Mouse (Mus musculus) hindlimb bud, embryonic 11.5 days (tissue): Measurements from ENCODE around the gene Prkca.

Experiments used
- DNase-seq: peaks from one replicate; pipeline ENCODE4 v3.0.0-alpha.2; 2012; ENCODE audit warnings: low read depth, low spot score; ENCODE audit errors: extremely low spot score

The Prkca gene

DNA sequence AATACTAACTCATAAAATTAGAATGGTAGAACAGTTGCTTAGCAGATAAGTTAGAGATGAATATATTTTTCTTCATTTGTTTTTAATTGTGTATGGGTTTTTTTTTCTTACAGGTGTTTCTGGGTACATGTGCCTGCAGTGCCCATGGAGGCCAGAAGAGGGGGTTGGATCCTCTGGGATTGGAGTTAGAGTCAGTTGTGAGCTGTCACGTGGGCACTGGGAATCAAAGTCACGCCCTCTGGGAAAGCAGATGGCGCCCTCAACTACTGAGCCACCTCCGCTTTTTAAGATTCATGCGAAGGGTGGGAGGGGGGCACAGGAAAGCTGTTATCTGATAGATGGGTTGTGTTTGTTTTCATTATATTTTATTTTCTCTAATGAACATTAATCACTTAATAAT is 131.1 kb downstream of the Prkca start:
- DNase-seq = no peak

DNA sequence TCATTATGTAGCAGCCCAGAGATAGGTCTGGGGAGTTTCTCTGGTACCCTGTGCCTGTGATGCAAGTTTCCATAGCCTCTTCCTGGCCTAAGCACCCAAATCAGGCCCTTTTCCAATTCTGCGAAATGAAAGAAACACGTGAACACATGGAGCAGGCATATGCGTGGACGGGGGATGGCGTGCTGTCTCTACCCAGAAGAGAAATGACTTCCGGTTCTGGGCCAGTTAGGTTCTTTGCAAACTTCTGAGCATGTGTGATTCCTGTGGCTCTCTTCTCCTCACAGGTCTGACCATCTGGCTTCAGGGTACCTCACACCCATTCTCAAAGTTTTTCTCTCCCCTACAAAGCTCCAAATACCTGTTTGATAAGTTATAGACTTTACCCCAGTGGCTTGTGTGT is 131.7 kb downstream of the Prkca start:
- DNase-seq = no peak

DNA sequence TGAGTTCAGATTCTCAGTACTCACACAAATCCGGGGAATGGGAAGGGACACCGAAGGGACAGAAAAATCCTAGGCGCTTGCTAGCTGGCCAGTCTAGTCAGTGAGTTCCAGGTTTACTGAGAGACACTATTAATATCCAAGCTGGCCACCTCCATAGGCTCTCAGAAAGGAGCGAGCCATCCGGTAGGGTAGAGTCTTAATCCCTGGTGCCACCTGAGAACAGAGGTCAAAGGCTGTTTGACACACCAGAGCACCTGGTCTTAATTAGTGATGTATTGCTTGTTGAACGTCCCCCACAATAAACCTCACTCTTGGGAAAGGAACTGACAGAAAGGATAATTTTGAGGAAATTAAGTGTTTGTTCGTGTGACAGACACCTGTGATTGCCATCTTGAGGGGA is 133.0 kb downstream of the Prkca start:
- peak; percentile 26 for DNase-seq

DNA sequence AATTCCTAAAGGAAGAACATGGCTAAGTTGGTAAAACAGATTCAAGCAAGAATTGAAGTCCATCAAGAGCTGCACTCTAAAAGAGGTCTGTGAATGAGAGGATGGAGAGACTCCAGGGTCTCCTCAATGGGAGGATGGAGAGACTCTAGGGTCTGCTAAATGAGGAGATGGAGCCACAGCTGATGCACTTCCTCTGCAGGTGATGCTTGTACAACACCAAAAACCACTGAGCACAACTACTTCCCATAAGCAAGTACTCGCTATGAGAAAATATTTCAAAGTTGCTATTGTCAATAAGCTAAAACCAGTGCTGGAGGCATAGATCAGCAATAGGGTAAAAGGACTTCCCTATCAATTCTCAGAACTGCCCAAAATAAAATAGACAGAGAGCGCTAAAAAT is 137.1 kb downstream of the Prkca start:
- DNase-seq = no peak

DNA sequence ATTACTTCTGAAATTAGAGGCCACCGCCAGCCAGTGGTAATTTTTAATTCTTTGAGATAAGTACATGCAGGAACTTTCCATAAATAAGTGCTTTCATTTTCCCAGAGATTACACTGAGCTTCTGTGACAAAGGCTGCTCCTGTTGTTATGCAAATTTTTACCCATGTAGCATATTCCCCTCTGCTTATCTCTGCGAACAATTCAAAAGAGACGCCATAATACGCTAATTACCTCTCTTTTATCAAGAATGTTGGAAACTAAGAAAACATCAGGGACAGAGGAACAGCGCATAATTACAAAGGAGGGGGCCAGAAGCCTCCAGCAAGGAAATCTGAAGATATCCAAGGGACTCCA is 138.9 kb downstream of the Prkca start:
- no peak for DNase-seq

DNA sequence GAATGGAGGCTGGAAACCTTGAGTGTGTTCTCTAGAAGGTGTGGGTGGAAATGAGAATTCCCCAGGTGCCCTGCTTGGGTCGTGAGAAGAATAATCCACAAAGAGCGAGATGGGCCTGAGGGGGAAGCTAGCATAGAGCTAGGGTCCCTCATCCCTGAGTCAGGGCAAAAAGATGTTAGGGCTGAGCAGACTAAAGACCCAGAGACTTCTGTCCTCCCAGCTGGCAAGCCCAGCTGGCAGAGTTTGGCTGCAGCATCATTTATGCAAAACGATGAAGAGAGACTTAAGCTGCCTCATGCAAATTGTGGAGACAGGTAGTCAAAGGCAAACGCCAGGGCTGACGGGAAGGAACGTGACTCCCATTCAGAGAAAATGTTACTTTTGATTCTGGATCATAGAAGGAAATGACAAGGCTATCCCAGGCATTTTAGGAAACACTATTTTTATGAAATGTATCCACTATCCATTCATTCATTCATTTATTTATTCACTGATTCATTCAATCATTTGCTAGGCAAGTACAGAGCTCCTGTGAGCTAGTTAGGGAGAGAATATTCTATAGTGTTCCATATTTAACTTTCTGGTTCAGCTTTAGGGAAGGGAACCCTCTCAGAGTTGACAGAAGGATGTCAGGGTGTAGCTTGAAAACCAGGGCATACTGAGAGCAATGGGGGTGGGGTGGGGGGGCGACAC is 139.4 kb downstream of the Prkca start:
- DNase-seq = no peak

DNA sequence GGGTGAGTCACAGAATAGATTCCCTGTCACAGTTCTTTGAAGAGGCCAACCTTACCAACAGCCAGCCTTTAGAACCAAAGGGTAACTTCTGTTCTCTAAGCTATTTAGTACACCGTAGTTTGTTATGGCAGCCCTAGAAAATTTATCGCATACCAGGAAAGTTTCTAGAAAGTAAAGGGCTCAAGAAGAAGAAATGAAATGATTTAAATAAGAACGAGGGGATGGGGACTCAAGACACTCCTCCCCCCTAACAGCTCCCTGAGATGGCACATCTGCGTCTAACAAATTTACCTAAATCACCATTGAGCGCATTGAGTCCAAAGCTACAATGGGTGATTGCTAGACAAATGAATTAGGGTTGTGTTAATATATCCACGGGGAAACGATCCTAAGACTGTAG is 140.9 kb downstream of the Prkca start:
- no peak for DNase-seq

DNA sequence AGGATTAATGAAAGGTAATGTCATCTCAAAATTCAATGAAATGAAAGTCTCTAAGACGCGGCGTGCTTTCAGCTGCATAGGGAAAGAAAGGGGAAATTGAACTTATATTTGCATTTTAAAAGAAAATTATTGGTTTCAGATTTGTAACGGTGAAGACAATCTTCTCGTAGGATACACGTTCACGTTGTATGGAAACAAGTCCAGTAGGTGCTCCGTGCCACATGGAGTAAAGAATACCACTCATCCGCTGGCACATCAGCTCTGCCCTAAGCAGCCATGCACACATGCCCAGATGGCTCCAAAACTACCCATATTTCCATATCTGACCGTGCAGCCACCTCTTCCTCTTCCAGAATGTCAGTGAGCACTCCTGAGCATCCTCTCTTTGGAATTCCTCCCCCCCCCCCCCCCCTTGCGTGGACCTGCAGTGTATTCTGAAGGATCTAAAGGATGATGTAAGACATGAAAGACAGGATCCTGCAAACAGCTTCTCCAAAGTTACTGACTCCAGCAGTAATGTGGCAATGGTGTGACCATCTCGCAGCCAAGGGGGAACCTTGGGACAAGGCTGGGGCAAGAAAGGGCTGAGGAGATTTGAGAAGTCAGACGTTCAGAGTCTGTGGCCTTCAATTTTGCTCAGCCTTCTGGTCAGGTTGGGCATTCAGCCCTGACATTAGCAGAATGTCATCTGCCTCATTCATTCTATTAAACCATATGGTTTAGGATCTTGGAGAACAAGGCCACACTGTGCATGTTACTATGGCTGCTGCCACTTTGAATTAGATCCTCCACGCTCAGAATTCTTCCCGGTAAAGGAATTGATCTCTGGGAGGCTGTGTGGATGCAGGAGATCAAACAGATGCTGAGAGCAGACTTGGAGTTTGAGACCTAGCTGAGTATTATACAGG is 142.8 kb downstream of the Prkca start:
- DNase-seq = no peak

DNA sequence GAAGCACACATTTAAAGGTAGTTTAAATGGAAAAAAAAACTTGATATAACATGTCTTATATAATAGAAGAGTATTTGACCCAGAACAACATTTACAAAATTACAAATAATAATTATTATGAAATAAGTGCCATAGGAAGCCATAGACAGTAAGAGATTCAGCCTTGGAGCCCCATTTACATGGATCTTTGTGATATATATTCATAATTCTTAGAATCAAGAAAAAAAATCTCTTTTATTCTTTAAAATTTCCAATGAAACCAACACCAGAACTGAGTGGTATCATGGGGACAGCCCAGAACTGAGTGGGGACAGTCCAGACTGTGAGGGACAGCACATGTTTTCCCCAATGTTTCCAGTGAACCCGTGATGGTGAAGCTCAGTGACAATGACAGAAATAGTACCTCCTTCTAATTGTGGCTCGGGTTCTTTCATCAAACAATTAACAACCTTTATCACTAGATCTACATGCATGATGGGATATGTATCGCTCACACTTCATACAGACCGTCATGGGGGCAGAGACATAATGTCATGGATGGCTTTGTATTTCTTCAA is 144.2 kb downstream of the Prkca start:
- no peak for DNase-seq

DNA sequence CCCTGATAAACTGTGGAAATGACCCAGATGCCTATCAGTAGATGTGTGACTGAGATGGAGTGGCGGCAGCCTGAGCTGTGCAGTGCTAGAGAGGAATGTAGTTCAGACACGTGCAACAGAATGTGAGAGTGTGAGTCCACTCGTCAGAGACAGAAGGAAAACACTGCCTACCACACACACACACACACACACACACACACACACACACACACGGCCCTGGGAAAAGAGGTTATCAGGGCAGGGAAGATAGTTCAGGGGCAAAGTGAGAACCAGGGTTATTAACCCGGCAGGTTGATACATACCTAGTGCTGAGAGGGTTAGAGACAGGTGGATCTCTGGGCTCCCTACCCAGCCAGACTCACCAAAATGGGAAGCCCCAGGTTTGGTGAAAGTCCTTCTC is 145.1 kb downstream of the Prkca start:
- DNase-seq = no peak

DNA sequence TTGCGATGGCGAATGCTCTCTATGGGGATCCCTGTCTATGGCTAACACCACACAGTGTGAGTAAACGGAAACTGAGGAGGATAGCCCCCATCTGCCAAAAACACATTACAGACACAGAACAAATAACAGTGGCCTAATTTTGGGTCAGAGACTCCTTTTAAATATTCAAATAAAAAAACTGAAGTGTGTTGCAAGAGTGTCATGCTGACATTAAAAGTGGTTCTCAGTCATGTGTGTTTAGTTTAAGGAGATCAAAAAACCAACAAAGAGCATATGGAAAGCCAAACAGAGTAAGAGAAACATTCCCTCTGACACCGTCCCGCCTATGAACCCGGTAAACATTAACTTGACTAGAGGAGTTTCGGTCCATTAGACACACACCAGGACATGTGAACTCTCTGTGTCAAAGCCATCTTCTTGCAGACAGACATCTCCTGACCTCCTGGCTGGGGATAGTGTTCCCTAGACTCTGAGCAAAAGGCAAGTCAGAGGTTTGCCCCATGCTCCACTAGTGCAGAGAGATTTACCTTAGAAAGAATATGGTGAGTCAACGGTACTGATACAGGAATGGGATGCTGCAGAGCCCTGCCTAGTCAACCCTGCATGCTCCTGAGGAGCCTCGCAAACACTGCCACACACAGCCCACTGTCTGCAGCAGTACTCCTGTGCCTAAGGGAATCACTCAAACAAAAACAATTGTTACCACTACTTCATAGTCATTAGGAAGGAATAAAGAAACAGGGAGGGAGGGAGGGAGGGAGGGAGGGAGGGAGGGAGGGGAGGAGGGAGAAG is 146.1 kb downstream of the Prkca start:
- no peak for DNase-seq

DNA sequence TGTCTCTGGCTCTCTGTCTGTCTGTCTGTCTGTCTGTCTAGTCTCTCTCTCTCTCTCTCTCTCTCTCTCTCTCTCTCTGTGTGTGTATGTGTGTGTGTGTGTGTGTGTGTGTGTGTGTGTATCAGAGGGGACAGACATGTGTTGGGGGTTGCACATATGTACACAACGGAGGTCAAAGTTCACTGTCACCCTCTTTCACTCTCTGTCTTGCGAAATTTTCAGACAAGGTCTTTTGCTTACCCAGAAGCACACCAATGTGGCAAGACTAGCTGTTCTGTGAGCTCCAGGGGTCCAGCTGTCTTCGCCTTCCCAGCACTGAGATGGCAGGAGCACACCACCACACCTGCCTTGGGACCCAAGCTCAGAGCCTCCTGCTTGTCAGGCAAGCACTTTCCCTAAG is 146.9 kb downstream of the Prkca start:
- DNase-seq = no peak

DNA sequence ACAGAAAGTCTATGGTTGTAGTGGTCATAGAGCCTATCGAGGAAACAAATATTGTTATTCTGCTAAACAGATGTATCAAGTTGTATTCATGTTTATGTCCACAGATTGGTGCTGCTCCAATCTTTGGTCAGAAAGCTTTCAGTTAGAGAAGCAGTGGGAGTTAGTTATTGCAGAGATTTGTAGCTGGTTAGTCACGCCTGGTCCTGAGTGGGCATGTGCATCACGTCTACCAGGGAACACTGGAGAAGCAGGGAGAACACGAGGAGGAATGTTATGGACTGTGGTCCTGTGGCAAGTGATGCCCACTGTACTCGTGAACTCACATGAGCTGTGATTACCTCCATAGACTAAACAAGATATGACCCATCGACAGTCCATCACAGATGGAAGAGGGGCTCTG is 153.4 kb downstream of the Prkca start:
- DNase-seq = no peak

DNA sequence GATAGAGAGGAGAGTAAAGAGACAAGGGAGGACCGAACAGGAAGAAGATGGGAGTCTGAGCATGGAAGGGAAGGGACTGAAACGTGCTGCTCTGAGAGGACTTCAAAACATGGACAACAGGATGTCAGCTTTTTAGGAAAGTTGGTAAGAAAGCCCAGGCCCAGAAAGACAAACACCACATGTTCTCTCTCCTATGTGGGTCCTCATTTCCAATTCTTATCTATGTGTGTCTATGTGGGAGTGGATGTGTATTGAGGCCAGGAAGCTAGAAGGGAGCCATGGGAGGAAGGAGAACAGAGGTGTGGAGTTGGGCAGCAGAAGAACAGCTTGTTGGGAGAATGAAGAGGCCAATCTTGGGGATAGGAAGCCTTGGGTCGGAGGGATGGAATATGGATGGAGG is 154.4 kb downstream of the Prkca start:
- no peak for DNase-seq

DNA sequence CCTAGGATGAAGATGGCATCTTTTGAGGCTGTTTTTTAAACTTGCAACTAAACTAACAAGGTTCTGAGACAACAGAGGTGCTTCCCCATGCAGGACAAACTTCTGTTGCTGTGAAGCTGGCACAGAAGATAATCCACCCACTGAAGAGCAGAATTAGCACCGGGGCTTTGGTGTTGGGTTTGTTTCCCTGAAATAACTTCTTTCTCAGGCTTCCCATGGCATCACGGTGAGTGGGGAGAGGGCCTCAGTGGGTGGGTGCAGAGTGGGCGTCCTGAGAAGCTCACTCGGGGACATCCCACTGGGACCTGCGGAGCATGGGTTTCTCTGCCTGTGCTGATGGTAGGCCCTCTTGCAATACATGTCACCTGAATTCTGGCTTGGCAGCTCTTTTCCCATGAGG is 161.3 kb downstream of the Prkca start:
- no peak for DNase-seq

DNA sequence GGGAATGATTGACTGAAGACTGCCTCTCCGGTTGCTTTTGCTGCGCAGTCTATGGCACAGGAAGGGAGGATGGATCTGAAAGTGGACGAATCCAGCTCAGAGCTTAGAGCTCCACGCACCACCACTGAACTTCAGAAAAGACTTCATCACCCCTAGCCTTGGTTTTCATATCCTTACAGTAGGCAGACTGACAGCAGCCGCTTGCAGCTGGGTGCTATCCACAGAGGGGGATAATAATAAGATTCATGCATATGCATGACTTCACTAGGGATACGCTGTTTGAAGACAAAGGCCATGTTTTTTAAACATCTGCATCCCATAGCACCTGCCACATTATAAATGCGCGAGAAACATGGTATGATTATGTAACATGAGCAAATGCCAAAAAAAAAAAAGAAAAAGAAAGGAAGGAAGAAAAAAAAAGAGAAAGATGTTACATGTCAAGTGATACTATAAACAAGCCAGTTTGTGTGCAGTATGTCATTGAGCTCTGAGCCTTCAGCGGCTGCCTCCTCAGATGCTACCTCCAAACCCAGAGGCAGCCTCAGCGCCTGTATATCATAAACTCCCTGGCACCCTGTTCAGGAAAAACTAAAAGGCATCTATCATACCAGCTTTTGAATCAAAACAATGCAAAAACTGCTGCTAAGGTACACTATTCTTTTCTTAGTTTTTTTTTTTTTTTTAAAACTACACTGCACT is 162.6 kb downstream of the Prkca start:
- no peak for DNase-seq

DNA sequence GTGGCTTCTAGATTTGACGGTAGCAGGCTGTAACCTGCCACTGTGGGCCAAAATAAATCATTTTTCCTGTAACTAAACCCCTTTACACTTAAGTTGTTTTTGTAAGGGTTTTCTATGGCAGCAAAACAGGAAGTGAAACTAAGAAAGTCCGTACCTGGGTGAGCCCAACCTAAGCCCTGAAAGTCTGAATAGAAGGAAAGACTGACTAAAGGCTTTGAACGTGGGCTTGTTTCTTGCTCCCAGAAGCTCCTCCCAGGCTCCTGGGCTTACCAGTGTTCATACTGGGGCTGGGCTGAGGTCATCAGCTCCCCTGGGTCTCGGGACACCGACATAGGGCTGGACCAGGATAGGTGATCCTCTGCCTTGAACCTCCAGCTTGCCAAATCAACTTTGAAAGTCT is 164.9 kb downstream of the Prkca start:
- DNase-seq = no peak

DNA sequence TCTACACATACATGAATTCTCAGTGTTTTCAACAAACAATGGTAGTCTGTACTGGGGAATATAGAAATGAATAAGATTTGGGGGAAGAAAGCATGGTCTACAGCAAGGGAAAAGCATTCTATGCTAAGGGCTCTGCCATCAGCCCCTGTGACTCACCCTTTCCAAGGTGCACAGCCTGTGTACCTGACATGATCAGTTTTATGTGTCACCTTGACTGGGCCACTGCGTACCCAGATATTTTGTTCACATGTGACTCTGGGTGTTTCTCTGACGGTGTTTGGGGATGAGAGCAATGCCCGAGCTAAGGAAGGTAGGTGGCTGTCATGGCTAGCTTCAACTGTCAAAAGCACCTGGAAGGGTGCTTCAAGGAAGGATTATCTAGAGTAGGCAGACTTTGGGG is 165.5 kb downstream of the Prkca start:
- DNase-seq = no peak

DNA sequence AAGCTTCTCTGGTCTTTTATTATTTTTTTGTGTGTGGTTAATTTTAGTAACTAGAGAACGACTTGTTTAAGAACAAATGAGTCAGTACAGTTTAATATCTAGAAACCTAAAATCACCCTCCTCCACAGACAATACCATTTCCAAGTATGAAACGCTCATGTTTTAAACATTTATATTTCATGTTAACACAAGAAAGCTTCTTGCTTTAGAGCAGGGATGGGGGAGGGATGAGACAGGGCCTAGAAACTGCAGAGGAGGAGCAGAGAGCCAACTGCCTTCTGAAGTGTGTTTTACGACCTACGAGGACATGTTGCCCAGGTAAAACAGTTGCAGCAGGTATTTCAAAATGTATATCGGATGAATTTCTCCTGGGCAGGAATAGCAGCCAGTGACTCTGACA is 167.0 kb downstream of the Prkca start:
- DNase-seq = no peak

DNA sequence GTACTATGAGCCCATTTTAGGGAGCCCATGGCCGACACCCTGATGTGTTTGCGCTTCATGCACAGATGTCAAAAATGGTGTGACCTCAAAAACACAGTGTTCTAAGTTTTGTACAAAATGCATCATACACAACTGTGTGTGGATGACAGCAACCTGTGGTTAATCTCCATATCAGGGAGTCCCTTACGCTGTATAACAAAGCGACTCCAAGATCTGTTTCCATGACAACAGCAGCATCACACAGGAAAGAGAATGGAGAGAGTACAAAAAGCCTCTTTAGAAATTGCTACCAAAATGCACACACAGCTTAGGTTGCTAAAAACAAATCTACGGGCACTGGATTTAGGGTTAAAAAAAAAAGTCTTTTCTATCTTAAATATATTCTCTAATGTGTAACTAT is 171.8 kb downstream of the Prkca start:
- no peak for DNase-seq

DNA sequence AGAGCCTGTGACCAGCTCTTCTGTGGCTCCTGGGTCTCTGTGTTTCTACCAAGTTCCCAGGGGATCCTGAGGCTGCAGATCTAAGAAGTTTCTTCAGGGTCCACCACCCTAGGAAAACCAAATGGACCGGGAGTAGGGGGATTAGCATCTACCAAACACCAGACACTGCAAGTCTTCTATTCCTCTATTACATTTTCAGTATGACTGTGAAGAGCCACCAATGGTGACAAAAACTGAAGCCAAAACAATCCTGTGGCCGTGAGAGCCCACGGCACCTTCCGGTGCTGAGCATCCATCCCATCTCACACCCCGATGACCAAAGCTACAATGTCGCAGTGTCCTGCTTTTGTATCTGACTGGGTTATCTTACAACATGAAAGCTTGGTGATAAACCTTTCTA is 172.5 kb downstream of the Prkca start:
- no peak for DNase-seq
